Mouse (Mus musculus): ENCODE measurements around the gene Cep295nl. TPM values are rescaled to one million over a fixed set of nuclear protein-coding genes. Genes with fewer than 3 reads are reported as not detected.

Gene Cep295nl
- total RNA-seq, 2 experiments from 2014 or later, result 0.56 to 0.76 TPM

- intact Hi-C loops (cut with DNase I), result no loop called here
- DNase-seq, result no peak
Measured at GRCm38 (mm10) chr11:118355640-118356039, 13.3 kb upstream of the Cep295nl start, which contains the start of gene Timp2. Gene Timp2 (minus strand): TSS chr11:118355740.

GRCm38 (mm10) chr11:118355205-118355604 is 12.9 kb upstream of the Cep295nl start:
- intact Hi-C loops (cut with DNase I), result no loop called here
- peak; percentile 90 for DNase-seq

DNA sequence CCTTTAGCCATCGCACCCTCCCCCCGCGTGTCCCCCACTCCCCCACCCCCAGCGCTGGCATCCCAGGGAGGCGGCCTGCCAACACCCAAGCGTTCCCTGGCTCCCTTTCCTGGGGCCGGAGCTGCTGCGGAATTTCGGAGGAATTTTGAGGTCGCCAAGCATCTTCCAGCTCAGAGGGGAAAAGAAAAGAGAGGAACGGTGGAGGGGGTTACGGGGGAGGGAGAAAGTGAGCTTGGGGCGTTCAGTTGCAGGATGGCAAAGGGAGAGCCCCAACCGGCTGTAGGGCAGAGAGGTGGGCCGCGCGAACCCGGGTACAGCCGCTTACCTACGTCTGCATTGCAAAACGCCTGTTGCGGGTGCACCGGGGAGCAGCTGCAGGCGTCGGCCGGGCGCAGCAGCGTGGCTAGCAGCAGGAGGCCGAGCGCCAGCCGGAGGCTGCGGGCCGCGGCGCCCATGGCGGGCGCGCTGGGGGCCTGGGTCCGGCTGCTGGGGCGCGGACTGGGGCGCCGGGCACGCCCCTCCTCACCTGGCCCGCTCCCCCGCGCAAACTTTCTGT is 12.4 kb upstream of the Cep295nl start:
- intact Hi-C loops (cut with DNase I), result loop anchor here (1.0 kb wide), 1 partner anchor 35 kb away; no protein-coding TSS in a partner anchor

GRCm38 (mm10) chr11:118349494-118349893 is 7.2 kb upstream of the Cep295nl start:
- no peak for DNase-seq
- intact Hi-C loops (cut with DNase I), result no loop called here

More for the DNA sequence above, 12.4 kb upstream of the Cep295nl start:
- peak; percentile 63 to 69 for DNase-seq

GRCm38 (mm10) chr11:118348877-118349276 is 6.6 kb upstream of the Cep295nl start:
- DNase-seq, result peak; percentile 64
- intact Hi-C loops (cut with DNase I), result no loop called here

GRCm38 (mm10) chr11:118348419-118348818 is 6.1 kb upstream of the Cep295nl start:
- intact Hi-C loops (cut with DNase I), result no loop called here
- DNase-seq, result no peak

GRCm38 (mm10) chr11:118347911-118348310 is 5.6 kb upstream of the Cep295nl start:
- intact Hi-C loops (cut with DNase I), result no loop called here
- no peak for DNase-seq

DNA sequence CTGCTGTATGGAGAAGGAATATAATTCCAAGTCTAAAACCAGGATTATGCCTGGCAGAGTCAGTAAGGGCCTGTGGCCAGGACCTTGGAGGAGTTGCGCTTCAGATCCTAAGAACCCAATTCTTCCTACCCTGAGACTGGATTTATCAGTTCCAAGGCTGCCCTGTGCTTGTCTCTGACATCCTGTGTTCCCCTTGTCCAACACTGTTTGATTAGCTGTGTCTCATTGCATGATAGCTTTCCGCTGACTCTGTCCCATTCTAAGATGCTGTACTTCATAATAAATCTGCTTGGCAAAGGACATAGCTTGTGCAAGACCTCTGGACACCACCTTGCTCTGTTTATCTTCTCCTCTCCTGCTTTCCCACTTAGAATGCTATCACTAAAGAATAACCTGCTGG is 5.1 kb upstream of the Cep295nl start:
- no peak for DNase-seq
- intact Hi-C loops (cut with DNase I), result no loop called here

- intact Hi-C loops (cut with DNase I), result no loop called here
- no peak for DNase-seq
Measured at GRCm38 (mm10) chr11:118346395-118347096, 4.2 kb upstream of the Cep295nl start.

DNA sequence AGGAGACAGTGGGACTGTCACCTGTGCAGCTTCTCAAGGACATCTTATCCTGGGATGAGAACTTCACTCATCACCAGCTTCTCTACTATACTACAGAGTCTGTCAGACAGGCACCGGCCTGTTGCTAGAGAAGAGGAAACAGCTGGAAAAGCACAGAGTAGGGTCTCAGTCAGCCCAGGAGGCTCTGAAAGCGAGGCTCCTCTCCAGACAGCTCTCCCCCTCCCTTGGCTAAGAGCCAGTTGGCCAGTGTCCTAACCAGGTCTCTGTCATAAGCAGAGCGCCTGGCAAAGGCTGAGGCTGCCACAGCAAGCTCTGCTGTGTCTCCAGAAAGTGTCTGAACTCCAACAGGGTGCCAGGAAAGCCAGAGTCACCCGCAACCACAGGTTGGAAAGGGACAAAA is 3.4 kb upstream of the Cep295nl start:
- peak in 1 of 2 experiments; percentile 47 for DNase-seq
- intact Hi-C loops (cut with DNase I), result no loop called here

- no peak for DNase-seq
- intact Hi-C loops (cut with DNase I), result no loop called here
Measured at GRCm38 (mm10) chr11:118343629-118344028, 1.3 kb upstream of the Cep295nl start.

GRCm38 (mm10) chr11:118337491-118338168 is 4.7 kb downstream of the Cep295nl start:
- DNase-seq, result no peak
- intact Hi-C loops (cut with DNase I), result no loop called here

GRCm38 (mm10) chr11:118333431-118333830 is 8.9 kb downstream of the Cep295nl start:
- intact Hi-C loops (cut with DNase I), result no loop called here
- DNase-seq, result no peak

GRCm38 (mm10) chr11:118332376-118332775 is 9.9 kb downstream of the Cep295nl start:
- DNase-seq, result peak in 1 of 2 experiments; percentile 47
- intact Hi-C loops (cut with DNase I), result no loop called here

DNA sequence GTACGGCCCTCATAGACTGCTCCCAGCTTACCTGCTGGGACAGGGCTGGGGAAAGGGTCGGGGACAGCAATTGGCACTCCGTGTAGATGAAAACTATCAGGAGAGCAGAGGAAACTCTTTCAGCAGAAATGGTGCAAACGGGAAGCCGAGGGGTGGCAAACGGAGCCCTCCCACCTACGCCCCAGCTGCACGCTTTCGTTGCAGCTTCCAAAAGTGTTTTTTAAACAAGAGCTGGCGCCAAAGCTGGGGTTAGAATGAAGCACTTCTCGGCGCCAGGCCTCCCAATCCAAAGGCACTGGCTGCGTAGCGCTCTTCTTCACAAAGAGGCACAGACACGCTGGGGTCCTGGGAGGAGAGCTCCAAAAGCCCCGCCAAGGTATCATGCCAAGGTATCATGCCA is 11.5 kb downstream of the Cep295nl start:
- DNase-seq, result no peak
- intact Hi-C loops (cut with DNase I), result no loop called here

- no peak for DNase-seq
- intact Hi-C loops (cut with DNase I), result no loop called here
Measured at GRCm38 (mm10) chr11:118330361-118330760, 11.9 kb downstream of the Cep295nl start.

GRCm38 (mm10) chr11:118328947-118329346 is 13.4 kb downstream of the Cep295nl start:
- intact Hi-C loops (cut with DNase I), result no loop called here
- no peak for DNase-seq

DNA sequence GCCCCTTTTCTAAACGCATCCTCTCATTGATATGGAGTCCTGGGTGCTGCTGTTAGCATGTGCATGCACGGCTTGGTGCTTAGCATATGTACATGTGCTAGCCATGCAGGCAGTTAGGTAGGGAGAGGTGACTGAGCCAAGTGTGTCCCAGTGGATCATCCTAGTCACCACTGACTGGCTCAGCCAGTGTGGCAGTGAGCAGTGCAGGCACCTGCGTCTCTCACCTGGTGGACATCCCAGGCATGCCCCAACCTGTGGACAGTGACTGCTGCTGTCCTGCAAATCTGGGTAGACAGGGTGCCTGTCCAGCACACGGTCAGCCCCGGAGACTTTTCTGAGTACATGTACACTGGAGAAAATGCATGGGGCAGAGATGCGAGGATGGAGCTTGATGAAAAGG is 13.8 kb downstream of the Cep295nl start:
- no peak for DNase-seq
- intact Hi-C loops (cut with DNase I), result no loop called here

DNA sequence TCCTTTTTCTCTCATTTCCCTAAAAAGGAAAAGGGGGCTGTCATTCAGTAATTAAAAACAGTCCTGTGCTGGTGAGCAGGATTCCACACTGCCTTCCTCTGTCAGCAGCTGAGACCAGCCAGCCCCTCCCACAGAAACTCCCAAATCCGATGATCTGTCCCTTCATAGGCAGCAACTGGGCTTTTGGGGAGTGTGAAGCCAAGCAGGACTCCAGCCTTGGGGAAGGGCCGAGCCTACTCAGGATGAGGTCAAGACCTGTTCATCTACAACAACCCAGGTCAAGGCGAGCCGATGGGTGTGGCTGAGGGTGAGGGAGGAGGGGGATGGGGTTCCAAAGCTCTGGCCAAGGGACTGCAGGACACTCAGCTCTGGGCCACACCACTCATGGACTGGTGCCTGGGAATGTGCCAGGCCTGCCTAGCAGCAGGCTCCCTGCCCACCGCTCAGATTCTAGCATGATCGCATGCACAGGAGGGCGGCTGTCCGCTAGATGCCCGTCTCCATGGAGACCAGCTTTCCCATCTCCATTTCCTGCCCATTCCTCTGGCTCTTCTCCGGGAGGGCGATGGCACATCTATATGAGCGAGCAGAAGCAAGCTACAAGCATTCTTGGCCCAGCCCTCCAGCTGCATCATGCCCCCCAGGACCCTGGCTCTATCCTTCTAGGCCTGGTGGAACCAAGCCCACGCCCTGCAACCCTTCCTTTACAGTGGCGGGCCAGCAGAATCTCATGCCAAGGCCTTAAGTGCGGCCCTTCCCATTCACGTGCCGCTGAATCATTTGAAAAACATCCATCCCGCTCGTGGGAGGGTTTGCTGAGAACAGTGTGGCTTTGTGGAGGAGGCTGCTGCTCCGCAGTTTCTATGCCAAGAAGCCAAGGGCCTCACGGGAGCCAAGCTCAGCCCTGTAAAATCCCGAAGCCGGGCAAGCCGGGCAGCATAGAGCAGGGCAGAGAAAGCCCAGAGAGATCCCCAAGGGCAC is 15.0 kb downstream of the Cep295nl start:
- peak; percentile 68 to 73 for DNase-seq
- intact Hi-C loops (cut with DNase I), result no loop called here

- no peak for DNase-seq
- intact Hi-C loops (cut with DNase I), result no loop called here
Measured at GRCm38 (mm10) chr11:118326491-118326890, 15.8 kb downstream of the Cep295nl start.
